Mouse (Mus musculus): Measurements from ENCODE around the gene Tctn1. TPM values are rescaled to one million over a fixed set of nuclear protein-coding genes. Genes with fewer than 3 reads are reported as not detected.
"Not testable (repeated sequence)": the region's sequence is repeated elsewhere in the genome, so short reads cannot be mapped to it uniquely, and the experiment has no call there.

The Tctn1 gene
- total RNA-seq, 1 experiment from 2014 or later = 39.9 TPM

DNA sequence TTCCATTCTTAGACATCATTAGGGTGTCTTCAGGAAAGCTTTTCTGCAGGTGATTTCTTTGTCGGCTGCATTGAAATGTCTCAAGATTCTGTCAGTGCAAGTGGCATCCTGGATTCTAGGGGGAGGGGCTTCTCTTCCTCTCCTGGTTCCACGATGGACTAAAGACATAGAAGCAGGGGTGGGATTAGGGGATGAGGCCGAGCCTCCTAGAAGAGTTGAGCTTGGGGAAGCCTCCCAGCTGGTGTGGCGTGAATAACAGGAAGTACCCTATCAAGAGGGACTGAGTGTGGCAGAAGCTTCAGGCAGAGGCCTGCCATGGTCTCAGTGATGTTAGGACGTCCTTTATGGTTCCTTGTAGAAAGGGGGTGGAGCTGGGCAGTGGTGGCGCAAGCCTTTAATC, 32.8 kb downstream of the Tctn1 start:
- ATAC-seq (ENCODE audit: extremely low read depth, insufficient number of reproducible peaks, low FRiP score, poor library complexity, severe bottlenecking) = no peak

- no peak for ATAC-seq (ENCODE audit: extremely low read depth, insufficient number of reproducible peaks, low FRiP score, poor library complexity, severe bottlenecking)
These were observed 33.4 kb downstream of the Tctn1 start for GRCm38 (mm10) chr5:122230816-122231215.

- ATAC-seq (ENCODE audit: extremely low read depth, insufficient number of reproducible peaks, low FRiP score, poor library complexity, severe bottlenecking) = no peak
These were observed 35.5 kb downstream of the Tctn1 start for GRCm38 (mm10) chr5:122228772-122229171.

GRCm38 (mm10) chr5:122228271-122228765, 35.9 kb downstream of the Tctn1 start:
- 0 out of 2 replicates have a peak, but pooled peaks have one; percentile 21 for ATAC-seq (ENCODE audit: extremely low read depth, insufficient number of reproducible peaks, low FRiP score, poor library complexity, severe bottlenecking)

DNA sequence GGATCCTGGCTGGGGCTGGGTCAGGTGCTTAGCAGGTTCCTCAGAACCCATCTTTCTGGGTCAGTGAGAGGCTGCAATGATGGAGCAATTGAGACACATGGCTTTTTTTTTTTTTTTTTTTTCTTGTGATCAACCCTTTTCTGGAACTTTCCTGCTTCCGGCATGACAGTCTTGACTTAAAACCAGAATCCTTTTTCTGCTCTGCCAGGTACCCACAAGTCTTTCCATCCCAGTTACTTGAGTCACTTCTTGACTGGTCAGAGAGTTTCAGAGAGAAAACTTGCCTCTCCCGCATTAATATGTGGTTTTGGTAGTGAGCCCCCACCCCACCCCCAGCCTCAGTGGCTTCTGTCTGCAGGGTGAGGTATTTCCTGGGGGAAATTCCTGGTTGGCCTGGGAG, 40.0 kb downstream of the Tctn1 start:
- no peak for ATAC-seq (ENCODE audit: extremely low read depth, insufficient number of reproducible peaks, low FRiP score, poor library complexity, severe bottlenecking)

DNA sequence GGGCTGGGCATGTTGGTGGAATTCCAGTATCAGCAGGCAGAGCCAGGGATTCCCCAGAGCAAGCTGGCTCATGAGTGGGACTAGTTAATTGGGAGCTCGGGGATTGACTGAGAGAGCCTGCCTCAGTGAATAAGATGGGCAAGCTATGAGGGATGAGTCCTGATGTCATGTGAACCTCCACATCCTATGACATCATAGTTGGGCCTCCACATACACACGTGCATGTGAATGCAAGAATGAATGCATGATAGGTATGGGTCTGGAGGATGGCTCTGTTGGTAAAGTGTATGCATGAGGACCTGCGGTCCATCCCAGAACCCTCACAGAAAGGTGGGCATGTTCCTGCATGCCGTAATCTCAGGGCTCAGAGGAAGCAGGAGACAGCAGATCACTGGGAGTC, 43.2 kb downstream of the Tctn1 start:
- ATAC-seq (ENCODE audit: extremely low read depth, insufficient number of reproducible peaks, low FRiP score, poor library complexity, severe bottlenecking) = no peak

- peak; percentile 79 for ATAC-seq (ENCODE audit: extremely low read depth, insufficient number of reproducible peaks, low FRiP score, poor library complexity, severe bottlenecking)
These were observed 44.3 kb downstream of the Tctn1 start for GRCm38 (mm10) chr5:122219655-122220629.

DNA sequence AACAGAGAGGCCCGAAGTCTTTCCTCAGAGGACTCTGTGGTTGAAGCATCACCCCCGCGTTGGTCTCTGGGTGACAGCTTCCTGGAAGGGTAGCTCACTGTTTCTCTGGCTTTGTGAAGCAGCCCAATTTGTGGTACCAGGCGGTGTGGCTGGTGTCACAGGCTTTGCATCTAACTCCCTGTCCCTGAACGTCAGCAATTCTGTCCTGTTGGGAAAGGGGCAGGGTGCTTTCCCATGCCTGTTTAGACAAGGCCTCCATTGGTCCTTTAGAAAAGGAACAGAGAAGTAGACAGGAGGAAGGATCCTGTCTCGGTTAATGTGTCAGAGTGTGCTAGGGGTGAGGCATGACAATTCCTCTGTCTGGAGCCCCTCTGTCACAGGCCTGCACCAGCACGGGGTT, 45.3 kb downstream of the Tctn1 start:
- ATAC-seq (ENCODE audit: extremely low read depth, insufficient number of reproducible peaks, low FRiP score, poor library complexity, severe bottlenecking) = no peak

DNA sequence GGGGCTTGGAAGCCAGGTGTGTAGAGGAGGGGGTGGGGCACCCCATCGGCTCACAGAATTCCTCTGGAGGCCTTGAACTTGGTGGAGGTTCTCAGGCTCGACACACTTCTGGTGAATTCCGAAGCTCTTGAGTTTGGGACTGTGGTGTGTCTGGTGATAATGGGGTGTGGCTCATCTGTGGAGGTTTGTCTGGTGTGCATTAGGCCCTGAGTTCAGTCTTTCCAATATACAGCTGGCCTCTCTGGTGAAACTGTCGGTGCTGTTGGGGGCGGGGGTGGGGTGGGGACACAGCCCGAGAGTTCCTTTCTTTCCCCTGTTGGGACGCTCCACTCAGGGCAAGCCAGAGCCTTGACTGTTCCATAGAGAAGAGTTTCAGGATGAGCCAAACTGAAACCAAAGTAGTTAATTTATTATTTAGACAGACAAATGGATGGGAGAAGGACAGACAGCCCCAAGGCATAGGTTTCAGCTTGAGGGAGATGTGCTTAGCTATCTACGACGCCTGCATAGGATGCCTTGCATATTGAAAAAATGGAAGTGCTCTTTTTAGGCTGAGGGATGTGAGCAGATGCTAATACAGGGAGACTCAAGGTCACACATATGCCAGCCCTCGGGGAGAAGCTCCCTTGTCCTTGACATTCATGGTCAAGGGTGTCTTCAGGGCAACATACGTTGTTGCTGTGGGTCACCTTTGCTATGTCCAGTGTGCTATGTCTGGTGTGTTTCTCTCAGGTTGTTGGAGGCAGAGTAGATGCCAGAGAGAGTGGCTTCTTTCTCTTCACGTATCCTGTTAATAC, 46.0 kb downstream of the Tctn1 start:
- no peak for ATAC-seq (ENCODE audit: extremely low read depth, insufficient number of reproducible peaks, low FRiP score, poor library complexity, severe bottlenecking)

DNA sequence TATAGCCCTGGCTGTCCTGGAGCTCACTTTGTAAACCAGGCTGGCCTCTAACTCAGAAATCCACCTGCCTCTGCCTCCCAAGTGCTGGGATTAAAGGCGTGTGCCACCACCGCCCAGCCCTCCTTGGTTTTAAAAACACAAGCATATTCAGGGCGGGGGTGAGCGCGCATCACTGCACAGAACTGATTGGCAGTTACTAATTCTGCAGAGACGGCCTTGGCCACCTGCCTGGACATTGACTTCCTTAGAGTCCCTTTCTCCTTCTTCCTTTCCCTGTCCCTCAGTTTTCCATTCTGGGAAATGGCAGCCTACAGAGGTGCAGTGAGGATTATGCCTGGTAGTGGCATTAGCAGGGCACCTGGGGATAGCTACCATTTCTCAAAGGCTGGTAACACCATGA, 46.6 kb downstream of the Tctn1 start:
- no peak for ATAC-seq (ENCODE audit: extremely low read depth, insufficient number of reproducible peaks, low FRiP score, poor library complexity, severe bottlenecking)

DNA sequence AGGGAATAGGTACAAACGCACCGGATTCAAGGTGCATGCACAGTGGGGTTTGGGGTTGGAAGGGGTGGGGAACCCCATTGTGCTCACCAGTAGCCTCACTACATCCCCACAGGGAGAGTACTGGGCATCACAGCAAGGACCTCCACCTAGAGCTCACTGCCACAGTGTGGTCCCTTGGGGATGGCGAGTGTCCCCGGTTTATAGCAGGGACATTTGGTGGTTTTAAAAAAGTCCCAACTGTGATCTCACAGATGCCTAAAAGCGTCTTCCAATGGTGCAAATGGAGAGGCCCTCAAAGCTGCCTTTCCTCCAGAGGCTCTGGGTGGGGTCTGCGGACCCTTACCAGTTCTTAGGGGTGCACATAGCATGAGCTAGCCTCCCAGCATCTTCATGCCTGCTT, 50.4 kb downstream of the Tctn1 start:
- ATAC-seq (ENCODE audit: extremely low read depth, insufficient number of reproducible peaks, low FRiP score, poor library complexity, severe bottlenecking) = no peak

GRCm38 (mm10) chr5:122212820-122213219, 51.4 kb downstream of the Tctn1 start:
- ATAC-seq (ENCODE audit: extremely low read depth, insufficient number of reproducible peaks, low FRiP score, poor library complexity, severe bottlenecking) = not testable (repeated sequence)

GRCm38 (mm10) chr5:122212125-122212524, 52.1 kb downstream of the Tctn1 start:
- ATAC-seq (ENCODE audit: extremely low read depth, insufficient number of reproducible peaks, low FRiP score, poor library complexity, severe bottlenecking) = no peak

- no peak for ATAC-seq (ENCODE audit: extremely low read depth, insufficient number of reproducible peaks, low FRiP score, poor library complexity, severe bottlenecking)
These were observed 53.4 kb downstream of the Tctn1 start for GRCm38 (mm10) chr5:122210890-122211289.

- ATAC-seq (ENCODE audit: extremely low read depth, insufficient number of reproducible peaks, low FRiP score, poor library complexity, severe bottlenecking) = peak; percentile 77
These were observed 54.5 kb downstream of the Tctn1 start for GRCm38 (mm10) chr5:122209591-122210368.

GRCm38 (mm10) chr5:122208909-122209308, 55.4 kb downstream of the Tctn1 start:
- ATAC-seq (ENCODE audit: extremely low read depth, insufficient number of reproducible peaks, low FRiP score, poor library complexity, severe bottlenecking) = no peak

DNA sequence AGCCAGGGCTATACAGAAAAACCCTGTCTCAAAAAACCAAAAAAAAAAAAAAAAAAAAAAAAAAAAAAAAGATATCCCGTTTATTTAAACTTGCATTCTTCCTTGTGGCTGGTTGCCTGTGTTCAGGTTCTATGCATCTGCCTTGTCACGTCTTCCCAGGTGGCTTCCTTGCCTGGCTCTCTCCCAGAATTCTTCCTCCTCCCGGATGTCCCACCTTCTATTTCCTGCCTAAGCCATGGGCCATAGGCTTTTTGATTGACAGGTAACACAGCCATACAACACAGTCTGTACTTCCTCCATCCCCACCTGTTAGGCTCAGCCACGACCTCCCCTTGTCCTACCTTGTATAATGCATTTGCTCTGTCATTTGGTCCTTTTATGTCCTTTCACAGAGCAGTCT, 57.8 kb downstream of the Tctn1 start, which contains the start of gene Hvcn1:
Gene Hvcn1, plus strand, starts transcription at position 330 of the 400 bp plus-strand sequence.
- no peak for ATAC-seq (ENCODE audit: extremely low read depth, insufficient number of reproducible peaks, low FRiP score, poor library complexity, severe bottlenecking)

- ATAC-seq (ENCODE audit: extremely low read depth, insufficient number of reproducible peaks, low FRiP score, poor library complexity, severe bottlenecking) = no peak
These were observed 60.1 kb downstream of the Tctn1 start for GRCm38 (mm10) chr5:122204180-122204579.

GRCm38 (mm10) chr5:122201904-122202303, 62.4 kb downstream of the Tctn1 start:
- ATAC-seq (ENCODE audit: extremely low read depth, insufficient number of reproducible peaks, low FRiP score, poor library complexity, severe bottlenecking) = no peak

Measured in neutrophil, adult 5-6 weeks (primary cell).